16 mouse cellular contexts compared by ENCODE assay signal in the genomic region with DNA sequence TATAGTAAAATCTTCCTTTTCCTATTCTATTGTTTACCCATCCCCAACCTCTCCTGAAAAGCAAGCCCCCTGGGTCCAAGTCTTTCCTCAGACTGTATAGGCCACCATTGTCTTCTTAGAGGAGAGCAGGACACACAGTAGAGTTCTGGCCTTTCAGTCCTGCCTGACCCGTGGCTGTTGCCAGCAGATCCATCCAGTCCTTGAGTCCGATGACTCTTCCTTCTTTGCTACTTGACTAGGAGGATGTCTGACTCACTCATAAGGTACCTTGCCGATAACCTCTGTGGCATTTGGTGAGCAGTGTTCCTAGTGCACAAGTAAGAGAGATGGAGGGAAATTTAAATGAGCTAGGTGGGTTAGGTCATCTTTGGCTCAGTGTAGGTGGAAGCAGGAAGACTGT.
A peak's percentile ranks its signal among the peaks of the same experiment; 100 is the strongest.
DNase-seq lines count a peak whose midpoint lies in the region.
"Had no signal": no experiment of that assay in that cellular context is flagged by ENCODE, and none has a peak within 500 bp of the region (broad histone marks: within the 10 kb centered on the region; RNA-seq: fewer than 3 reads in every experiment).

No protein-coding gene starts in this region.

- DNase-seq in adrenal gland, adult 8-10 months: peak; percentile 13
- DNase-seq in adrenal gland, postnatal 10 days: no peak
- DNase-seq in 3T3-L1 (ENCODE audit: low read depth, low spot score) (peak; percentile 48), 416B (ENCODE audit: low read depth) (peak; percentile 30), liver (no peak)
- peak; percentile 18 to 24 for DNase-seq in adrenal gland, postnatal 36 days
- no peak for DNase-seq in gastrocnemius, postnatal 4 days (ENCODE audit: low spot score in 2 of 2)
- DNase-seq: B cell, adult 2 months; cerebellum, adult 9-10 months; gastrocnemius, postnatal 10 days; gastrocnemius, postnatal 36 days; heart, adult 18-20 months; heart, postnatal 14 days; heart, postnatal 4 days; kidney, adult 11 months; kidney, adult 8-10 months had no signal

Comparison
In these comparisons a context has a peak if more than half of its experiments do, and no peak if none do; other contexts are left out.
1. DNase-seq: peak in adrenal gland, adult 8-10 months (single experiment), 3T3-L1 (single experiment), 416B (single experiment) and adrenal gland, postnatal 36 days (2 of 2); none in adrenal gland, postnatal 10 days (single experiment), gastrocnemius, postnatal 4 days (0 of 2) and liver (single experiment).